Mouse (Mus musculus): ENCODE data around the gene Kansl1.

GRCm38 (mm10) chr11:104432251-104432650 is 36.4 kb downstream of the Kansl1 start:
- no peak for TF ChIP-seq CTCF (IDR thresholded peaks at IDR 0.05; ENCODE audit: extremely low read depth, insufficient read depth, insufficient read length, insufficient replicate concordance)
- TF ChIP-seq POLR2A (IDR thresholded peaks at IDR 0.05; ENCODE audit: low read depth, low read length), result no peak

Measured in spleen, adult 2 months (tissue).